9 mouse cellular contexts compared by ENCODE assay signal in the genomic region with DNA sequence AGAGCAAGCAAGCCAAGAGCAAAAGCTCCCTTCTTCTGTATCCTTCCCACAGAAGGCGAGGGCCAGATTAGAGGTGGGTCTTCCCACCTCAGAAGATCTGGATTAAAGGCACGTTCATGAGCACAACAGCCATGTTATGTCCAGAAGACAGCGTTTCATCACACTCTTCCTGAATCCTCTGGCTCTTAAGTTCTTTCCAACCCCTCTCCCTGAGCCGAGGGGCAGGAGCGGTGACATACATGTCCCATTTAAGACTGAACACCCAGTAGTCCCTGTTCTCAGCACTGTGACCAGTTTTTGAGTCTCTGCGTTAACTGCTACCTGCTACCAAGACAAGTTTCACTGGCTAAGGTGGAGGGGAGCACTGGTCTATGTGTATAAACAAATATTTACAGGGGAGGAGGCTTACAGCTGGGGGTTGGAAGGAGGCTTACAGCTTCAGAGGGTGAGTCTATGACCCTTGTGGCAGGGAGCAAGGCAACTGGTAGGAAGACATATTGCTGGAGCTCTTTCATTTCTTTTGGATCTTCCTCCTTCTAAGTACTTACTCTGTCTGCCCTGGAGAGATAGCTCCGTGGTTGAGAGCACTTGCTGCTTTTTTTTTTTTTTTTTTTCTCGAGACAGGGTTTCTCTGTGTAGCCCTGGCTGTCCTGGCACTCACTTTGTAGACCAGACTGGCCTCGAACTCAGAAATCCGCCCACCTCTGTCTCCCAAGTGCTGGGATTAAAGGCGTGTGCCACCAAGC. TPM values are rescaled to one million over a fixed set of nuclear protein-coding genes. Genes with fewer than 3 reads are reported as not detected.
DNase-seq lines count a peak whose midpoint lies in the region; ATAC-seq and TF ChIP-seq lines count a peak whose summit lies in the region.
"Had no signal": no experiment of that assay in that cellular context is flagged by ENCODE, and none has a peak within 500 bp of the region (broad histone marks: within the 10 kb centered on the region; RNA-seq: fewer than 3 reads in every experiment).

TSS of gene Atp13a3 (minus strand) at position 51 of the 746 bp plus-strand sequence.

- no peak within 1 kb of the TSS for H3K4me2 ChIP-seq in hindbrain, embryonic 12.5 days (replicated peaks)
- H3K4me2 ChIP-seq in CH12.LX (ENCODE audit: insufficient read depth, low read depth, poor library complexity, severe bottlenecking), result no peak within 1 kb of the TSS
- no peak within 1 kb of the TSS for H3K4me2 ChIP-seq in embryonic facial prominence, embryonic 12.5 days (replicated peaks)
- no peak within 1 kb of the TSS for H3K4me2 ChIP-seq in intestine, embryonic 15.5 days (replicated peaks)
- no peak within 1 kb of the TSS for H3K4me2 ChIP-seq in midbrain, embryonic 16.5 days (ENCODE audit: low read length)
- H3K4me2 ChIP-seq: limb, embryonic 13.5 days had no signal

- H3K9me3 ChIP-seq in hindbrain, embryonic 12.5 days (replicated peaks), result no peaks in the 10 kb centered on the region
- no peaks in the 10 kb centered on the region for H3K9me3 ChIP-seq in hindbrain, embryonic 10.5 days
- no peaks in the 10 kb centered on the region for H3K9me3 ChIP-seq in CH12.LX (replicated peaks; ENCODE audit: low read length)
- no peaks in the 10 kb centered on the region for H3K9me3 ChIP-seq in embryonic facial prominence, embryonic 12.5 days
- H3K9me3 ChIP-seq in intestine, embryonic 15.5 days, result no peaks in the 10 kb centered on the region
- H3K9me3 ChIP-seq in midbrain, embryonic 16.5 days (replicated peaks; ENCODE audit: control insufficient read depth, low read length, poor library complexity, severe bottlenecking), result no peaks in the 10 kb centered on the region
- H3K9me3 ChIP-seq: limb, embryonic 13.5 days had no signal

- in situ Hi-C loops in CH12.LX (cut with MboI; ENCODE audit: low pct_ligation_motif_present, low pct_unique_long_range_greater_than_20kb, low sequenced_read_pairs), result no loop called here

- no peaks in the 10 kb centered on the region for H3K79me2 ChIP-seq in CH12.LX (replicated peaks; ENCODE audit: control insufficient read depth, extremely low read depth, insufficient read depth, poor library complexity, severe bottlenecking)

- no peak for TF ChIP-seq RAD21 in CH12.LX (IDR thresholded peaks at IDR 0.05; ENCODE audit: low read depth, low read length)

- no peak for TF ChIP-seq EP300 in CH12.LX (IDR thresholded peaks at IDR 0.05; ENCODE audit: low read length)

- no peak within 1 kb of the TSS for H3K4me3 ChIP-seq in hindbrain, embryonic 12.5 days
- no peak within 1 kb of the TSS for H3K4me3 ChIP-seq in hindbrain, embryonic 10.5 days
- no peak within 1 kb of the TSS for H3K4me3 ChIP-seq in CH12.LX (replicated peaks in 1 of 3; ENCODE audit: low read depth in 2 of 3, low read length in 2 of 3, poor library complexity in 1 of 3)
- H3K4me3 ChIP-seq in embryonic facial prominence, embryonic 12.5 days, result no peak within 1 kb of the TSS
- no peak within 1 kb of the TSS for H3K4me3 ChIP-seq in intestine, embryonic 15.5 days (replicated peaks)
- no peak within 1 kb of the TSS for H3K4me3 ChIP-seq in midbrain, embryonic 16.5 days (ENCODE audit: low read depth, low read length)
- H3K4me3 ChIP-seq: limb, embryonic 13.5 days had no signal

- DNase-seq in hindbrain, embryonic 10.5 days (ENCODE audit: low spot score), result no peak
- DNase-seq in CH12.LX (ENCODE audit: extremely low read depth), result no peak
- no peak for DNase-seq in ovary, adult 18-20 months (ENCODE audit: low spot score)

- ATAC-seq in hindbrain, embryonic 12.5 days (ENCODE audit: low FRiP score), result no peak
- ATAC-seq in embryonic facial prominence, embryonic 12.5 days (ENCODE audit: insufficient number of reproducible peaks, insufficient read depth, low FRiP score, low TSS enrichment), result no peak
- ATAC-seq in intestine, embryonic 15.5 days, result no peak
- no peak for ATAC-seq in neutrophil, adult 5-6 weeks (ENCODE audit: extremely low read depth, insufficient number of reproducible peaks, low FRiP score, poor library complexity, severe bottlenecking)
- ATAC-seq in midbrain, embryonic 16.5 days, result no peak

- H3K27ac ChIP-seq in hindbrain, embryonic 12.5 days, result no peak within 1 kb of the TSS
- H3K27ac ChIP-seq in hindbrain, embryonic 10.5 days, result no peak within 1 kb of the TSS
- H3K27ac ChIP-seq in CH12.LX (ENCODE audit: insufficient read depth, low read depth), result no peak within 1 kb of the TSS
- no peak within 1 kb of the TSS for H3K27ac ChIP-seq in embryonic facial prominence, embryonic 12.5 days
- no peak within 1 kb of the TSS for H3K27ac ChIP-seq in intestine, embryonic 15.5 days
- H3K27ac ChIP-seq in midbrain, embryonic 16.5 days (ENCODE audit: low read length), result no peak within 1 kb of the TSS
- H3K27ac ChIP-seq: limb, embryonic 13.5 days had no signal

- no peaks in the 10 kb centered on the region for H3K4me1 ChIP-seq in hindbrain, embryonic 12.5 days
- no peaks in the 10 kb centered on the region for H3K4me1 ChIP-seq in hindbrain, embryonic 10.5 days (replicated peaks)
- no peaks in the 10 kb centered on the region for H3K4me1 ChIP-seq in CH12.LX (ENCODE audit: control insufficient read depth in 1 of 2, insufficient read depth in 2 of 2)
- H3K4me1 ChIP-seq in embryonic facial prominence, embryonic 12.5 days, result no peaks in the 10 kb centered on the region
- H3K4me1 ChIP-seq in intestine, embryonic 15.5 days (replicated peaks), result no peaks in the 10 kb centered on the region
- H3K4me1 ChIP-seq in midbrain, embryonic 16.5 days (ENCODE audit: control insufficient read depth, insufficient read depth, low read length), result no peaks in the 10 kb centered on the region
- H3K4me1 ChIP-seq: limb, embryonic 13.5 days had no signal

- H3K9ac ChIP-seq in hindbrain, embryonic 12.5 days, result no peak within 1 kb of the TSS
- no peak within 1 kb of the TSS for H3K9ac ChIP-seq in CH12.LX (ENCODE audit: insufficient read depth, low read depth)
- H3K9ac ChIP-seq in embryonic facial prominence, embryonic 12.5 days, result no peak within 1 kb of the TSS
- H3K9ac ChIP-seq in intestine, embryonic 15.5 days, result no peak within 1 kb of the TSS
- no peak within 1 kb of the TSS for H3K9ac ChIP-seq in midbrain, embryonic 16.5 days (ENCODE audit: low read depth, low read length)
- H3K9ac ChIP-seq: limb, embryonic 13.5 days had no signal

- dilution Hi-C loops in CH12.LX (cut with MboI; ENCODE audit: extremely low pct_ligation_motif_present, extremely low pct_unique_long_range_greater_than_20kb, low sequenced_read_pairs), result no loop called here

- no peaks in the 10 kb centered on the region for H3K27me3 ChIP-seq in hindbrain, embryonic 12.5 days
- no peaks in the 10 kb centered on the region for H3K27me3 ChIP-seq in hindbrain, embryonic 10.5 days (ENCODE audit: insufficient read depth, poor library complexity, severe bottlenecking)
- peaks cover 5% of the 10 kb centered on the region for H3K27me3 ChIP-seq in CH12.LX (replicated peaks)
- H3K27me3 ChIP-seq in embryonic facial prominence, embryonic 12.5 days, result no peaks in the 10 kb centered on the region
- H3K27me3 ChIP-seq in intestine, embryonic 15.5 days (replicated peaks), result no peaks in the 10 kb centered on the region
- H3K27me3 ChIP-seq in midbrain, embryonic 16.5 days (ENCODE audit: control insufficient read depth, insufficient read depth, low read depth, low read length), result no peaks in the 10 kb centered on the region
- H3K27me3 ChIP-seq: limb, embryonic 13.5 days had no signal

- no peak for TF ChIP-seq CTCF in CH12.LX (conservative IDR thresholded peaks at IDR 0.05 in 1 of 2, IDR thresholded peaks at IDR 0.05 in 1 of 2; ENCODE audit: low read depth in 2 of 2, low read length in 2 of 2)

- no peak for TF ChIP-seq POLR2A in CH12.LX (IDR thresholded peaks at IDR 0.05; ENCODE audit: low read depth, low read length)

- 71% methylated on average over 11 of the region's 11 CpGs for WGBS in hindbrain, embryonic 12.5 days
- WGBS in hindbrain, embryonic 10.5 days, result 81% methylated on average over 11 of the region's 11 CpGs
- WGBS in embryonic facial prominence, embryonic 12.5 days, result 73% methylated on average over 11 of the region's 11 CpGs
- 77% methylated on average over 11 of the region's 11 CpGs for WGBS in intestine, embryonic 15.5 days
- WGBS in midbrain, embryonic 16.5 days, result 74% methylated on average over 11 of the region's 11 CpGs

- H3K36me3 ChIP-seq in hindbrain, embryonic 12.5 days, result no peaks in the 10 kb centered on the region
- no peaks in the 10 kb centered on the region for H3K36me3 ChIP-seq in hindbrain, embryonic 10.5 days
- no peaks in the 10 kb centered on the region for H3K36me3 ChIP-seq in CH12.LX (replicated peaks in 1 of 2; ENCODE audit: control insufficient read depth in 1 of 2, insufficient read depth in 1 of 2, low read length in 1 of 2)
- H3K36me3 ChIP-seq in embryonic facial prominence, embryonic 12.5 days, result no peaks in the 10 kb centered on the region
- H3K36me3 ChIP-seq in intestine, embryonic 15.5 days, result no peaks in the 10 kb centered on the region
- H3K36me3 ChIP-seq in midbrain, embryonic 16.5 days (ENCODE audit: control insufficient read depth, insufficient read depth, low read length), result no peaks in the 10 kb centered on the region
- H3K36me3 ChIP-seq: limb, embryonic 13.5 days had no signal

TF ChIP-seq in CH12.LX, 34 proteins besides CTCF, POLR2A, EP300 and RAD21 (continues in another document):
- no peak for TF ChIP-seq ELF1 (IDR thresholded peaks at IDR 0.05; ENCODE audit: low read depth, low read length)
- no peak for TF ChIP-seq UBTF (IDR thresholded peaks at IDR 0.05; ENCODE audit: low read depth, low read length)
- TF ChIP-seq KAT2A (IDR thresholded peaks at IDR 0.05; ENCODE audit: insufficient replicate concordance, low read length), result no peak
- no peak for TF ChIP-seq MXI1 (IDR thresholded peaks at IDR 0.05; ENCODE audit: low read depth, low read length)
- TF ChIP-seq HCFC1 (IDR thresholded peaks at IDR 0.05; ENCODE audit: low read depth, low read length), result no peak
- no peak for TF ChIP-seq MAZ (IDR thresholded peaks at IDR 0.05; ENCODE audit: low read depth, low read length)
- TF ChIP-seq IRF4 (IDR thresholded peaks at IDR 0.05; ENCODE audit: low read depth, low read length), result no peak
- no peak for TF ChIP-seq RCOR1 (conservative IDR thresholded peaks at IDR 0.05; ENCODE audit: low read depth, low read length)
- no peak for TF ChIP-seq MEF2A (IDR thresholded peaks at IDR 0.05; ENCODE audit: borderline replicate concordance, low read depth, low read length)
- no peak for TF ChIP-seq NELFE (IDR thresholded peaks at IDR 0.05; ENCODE audit: low read depth, low read length)

RNA-seq across cellular contexts. Expression of gene Atp13a3, which starts in this region (rescaled TPM):
- 14.6 and 14.8 TPM in 2 replicates for polyA plus RNA-seq in hindbrain, embryonic 12.5 days (2016; fragmentation: Nextera tagmentation; extraction: Ambion mirVana)
- 7.0 and 7.8 TPM in 2 replicates for polyA plus RNA-seq in hindbrain, embryonic 10.5 days (2016; fragmentation: Nextera tagmentation; extraction: Ambion mirVana)
- total RNA-seq in CH12.LX (2012; rRNA removed) (49.9 and 59.9 TPM in 2 replicates), CH12.LX (2014; rRNA removed) (46.7 and 46.9 TPM in 2 replicates)
- 59.1 and 73.0 TPM in 2 replicates for polyA plus RNA-seq in CH12.LX (2012; ENCODE audit: insufficient read length, low read depth)
- polyA plus RNA-seq in embryonic facial prominence, embryonic 12.5 days (2016; fragmentation: Nextera tagmentation; extraction: Ambion mirVana), result 13.1 and 15.2 TPM in 2 replicates
- polyA plus RNA-seq in intestine, embryonic 15.5 days (2015; fragmentation: Nextera tagmentation; extraction: Ambion mirVana), result 18.9 and 21.4 TPM in 2 replicates
- total RNA-seq in neutrophil, adult 5-6 weeks (2017), result 63.0 and 64.1 TPM in 2 replicates
- 7.5 and 8.3 TPM in 2 replicates for polyA plus RNA-seq in midbrain, embryonic 16.5 days (2015; fragmentation: Nextera tagmentation; extraction: Ambion mirVana)
